Mouse (Mus musculus) myocyte (in vitro differentiated cells): ENCODE measurements around the gene Bcl2l11.

ENCODE experiments used
- CEBPB ChIP-seq: IDR thresholded peaks from 2 replicates; pipeline ENCODE4 v1.6.1; 2011; ENCODE audit warnings: mild to moderate bottlenecking, moderate library complexity; ENCODE audit not compliant: poor library complexity, insufficient read depth, severe bottlenecking
- E2F4 ChIP-seq: IDR thresholded peaks from one replicate; pipeline ENCODE4 v1.6.1; 2011; ENCODE audit warnings: mild to moderate bottlenecking, control low read depth, moderate library complexity; ENCODE audit not compliant: insufficient read depth
- MAX ChIP-seq: IDR thresholded peaks from one replicate; pipeline ENCODE4 v1.6.1; 2011; ENCODE audit warnings: low read depth, mild to moderate bottlenecking, control low read depth
- MYOG ChIP-seq, 3 experiments: IDR thresholded peaks; one replicate each; pipeline ENCODE4 v1.6.1; 2011; ENCODE audit warnings: control low read depth in 2 of 3, low read depth in 2 of 3, mild to moderate bottlenecking in 2 of 3; ENCODE audit not compliant: insufficient read length in 2 of 3, control insufficient read depth in 1 of 3, insufficient read depth in 1 of 3
- POLR2A ChIP-seq: IDR thresholded peaks from one replicate; pipeline ENCODE4 v1.6.1; 2011; ENCODE audit warnings: low read depth, mild to moderate bottlenecking, control low read depth, moderate library complexity; ENCODE audit not compliant: insufficient read length
- POLR2AphosphoS2 ChIP-seq: IDR thresholded peaks from one replicate; pipeline ENCODE4 v1.6.1; 2011; ENCODE audit warnings: low read depth, control low read depth; ENCODE audit not compliant: insufficient read length
- REST ChIP-seq: IDR thresholded peaks from one replicate; pipeline ENCODE4 v1.6.1; 2011; ENCODE audit warnings: mild to moderate bottlenecking, control low read depth, moderate library complexity; ENCODE audit not compliant: insufficient read depth, insufficient read length
- TCF12 ChIP-seq: IDR thresholded peaks from one replicate; pipeline ENCODE4 v1.6.1; 2011; ENCODE audit warnings: mild to moderate bottlenecking, control low read depth; ENCODE audit not compliant: poor library complexity, insufficient read depth, severe bottlenecking
- TCF3 ChIP-seq: IDR thresholded peaks from one replicate; pipeline ENCODE4 v1.6.1; 2011; ENCODE audit warnings: low read depth, control low read depth; ENCODE audit not compliant: insufficient read length
- USF1 ChIP-seq: IDR thresholded peaks from one replicate; pipeline ENCODE4 v1.6.1; 2011; ENCODE audit warnings: low read depth, mild to moderate bottlenecking, control low read depth, moderate library complexity

DNA sequence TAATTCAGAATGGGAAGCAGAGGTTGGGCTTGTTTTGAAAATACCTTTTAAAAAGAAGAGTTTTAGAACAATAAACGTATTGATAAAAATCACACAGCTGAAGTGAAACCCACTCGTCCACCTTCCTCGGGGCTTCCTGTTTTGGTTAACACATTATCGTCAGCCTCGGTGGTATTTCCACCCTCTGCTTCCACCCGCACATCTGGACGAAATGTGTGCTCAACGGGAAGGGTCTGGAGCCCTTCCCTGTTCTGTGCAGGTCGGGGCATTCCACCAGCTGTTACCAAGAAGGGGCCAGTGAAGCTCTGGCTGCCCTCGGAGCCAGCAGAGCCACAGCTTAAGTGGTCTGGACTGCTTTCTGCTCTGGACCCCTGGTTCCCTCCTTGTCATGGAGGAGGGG is 63.9 kb downstream of the Bcl2l11 start:
- TF ChIP-seq USF1 (no peak), POLR2A (no peak), POLR2AphosphoS2 (no peak), REST (no peak), MYOG (IDR thresholded peaks at IDR 0.05; ENCODE audit: control insufficient read depth in 1 of 3, insufficient read depth in 1 of 3, insufficient read length in 2 of 3, low read depth in 2 of 3) (no peak), TCF12 (no peak), CEBPB (no peak), E2F4 (no peak), MAX (no peak), TCF3 (no peak)
